Mouse (Mus musculus): Measurements from ENCODE around the gene Vmn1r23.
"Not testable (repeated sequence)": the region's sequence is repeated elsewhere in the genome, so short reads cannot be mapped to it uniquely, and the experiment has no call there.

The Vmn1r23 gene

DNA sequence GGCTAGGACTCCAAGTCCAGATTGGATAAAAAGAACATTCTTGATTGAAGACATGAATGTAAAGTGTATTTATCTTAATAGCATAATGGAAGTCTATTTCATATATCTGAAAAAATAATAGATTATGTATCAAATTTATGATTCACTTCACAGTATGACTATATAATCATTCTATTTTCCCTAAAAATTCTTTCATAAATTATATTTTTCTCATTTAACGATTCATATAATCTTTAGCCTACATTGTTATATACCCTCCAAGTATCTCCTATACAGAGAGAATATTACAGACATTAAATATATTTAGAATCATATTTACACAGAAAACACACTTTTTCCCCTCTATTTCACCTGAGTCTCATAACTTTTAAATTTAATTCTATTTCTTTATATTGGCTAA lies at the start of gene Vmn1r23:
TSS of gene Vmn1r23 (minus strand) at position 101 of the 400 bp plus-strand sequence.
- no peak for DNase-seq

DNA sequence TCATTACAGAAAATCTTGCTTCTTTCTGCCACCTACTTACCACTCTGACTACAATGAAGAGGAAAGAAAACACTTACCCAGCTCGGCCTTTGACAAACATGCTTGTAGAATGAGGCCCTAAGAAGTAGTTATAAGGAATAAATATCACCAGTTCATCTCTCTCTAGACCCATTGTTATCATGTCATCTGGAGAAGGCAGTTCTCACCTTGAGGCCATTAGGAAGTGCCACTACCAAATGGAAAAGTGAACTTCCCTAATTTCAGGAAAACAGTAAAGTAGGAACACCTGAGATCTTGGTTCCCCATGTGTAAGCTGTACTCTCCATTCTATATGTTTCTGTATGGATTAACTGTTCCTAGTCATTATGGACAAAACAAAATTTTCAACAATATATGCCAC lies 34.8 kb upstream of the Vmn1r23 start, which contains the start of gene Vmn1r24:
TSS of gene Vmn1r24 (minus strand) at position 101 of the 400 bp plus-strand sequence.
- DNase-seq, result not testable (repeated sequence)

DNA sequence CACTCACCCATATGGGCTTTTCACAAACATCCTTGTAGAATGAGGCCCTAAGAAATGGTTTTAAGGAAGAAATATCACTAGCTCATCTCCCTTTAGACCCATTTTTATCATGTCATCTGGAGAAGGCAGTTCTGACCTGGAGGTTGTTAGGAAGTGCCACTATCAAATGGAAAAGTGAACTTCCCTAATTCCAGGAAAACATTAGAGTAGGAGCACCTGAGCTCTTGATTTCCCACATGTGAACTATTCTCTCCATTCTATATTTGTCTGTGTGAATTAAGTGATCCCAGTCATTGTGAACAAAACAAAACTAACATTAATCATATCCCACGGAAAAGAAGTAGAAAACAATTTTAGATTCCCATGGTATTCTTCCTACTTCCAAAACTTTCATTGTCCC lies 18.7 kb downstream of the Vmn1r23 start, which contains the start of gene Vmn1r22:
TSS of gene Vmn1r22 (minus strand) at position 101 of the 400 bp plus-strand sequence.
- DNase-seq, result no peak
